Mouse (Mus musculus) heart, embryonic 11.5 days (tissue): ENCODE measurements around the gene Gpd2. TPM values are rescaled to one million over a fixed set of nuclear protein-coding genes. Genes with fewer than 3 reads are reported as not detected.
A peak's percentile ranks its signal among the peaks of the same experiment; 100 is the strongest.

ENCODE experiments used
- ATAC-seq: fragments of 200-750 bp; cut with Nextera tagmentation; replicated peaks from 2 replicates; pipeline ENCODE4 v1.8.0; 2017; ENCODE audit warnings: moderate library complexity; ENCODE audit not compliant: insufficient number of reproducible peaks, low FRiP score, low TSS enrichment
- H3K27ac ChIP-seq: fragments of 300-500 bp; sonication (generic); 2 replicates; pipeline ENCODE4 v1.5.1; 2014; ENCODE audit warnings: mild to moderate bottlenecking, low read depth, low read length
- H3K27me3 ChIP-seq: fragments of 300-500 bp; sonication (generic); 2 replicates; pipeline ENCODE4 v1.6.1; 2014; ENCODE audit warnings: mild to moderate bottlenecking, low read length, mixed read lengths; ENCODE audit not compliant: control insufficient read depth, insufficient read depth
- H3K36me3 ChIP-seq: fragments of 300-500 bp; sonication (generic); 2 replicates; pipeline ENCODE4 v1.6.1; 2014; ENCODE audit warnings: mild to moderate bottlenecking, low read length, moderate library complexity, mixed read lengths; ENCODE audit not compliant: control insufficient read depth, insufficient read depth
- H3K4me1 ChIP-seq: fragments of 300-500 bp; sonication (generic); 2 replicates; pipeline ENCODE4 v1.6.1; 2014; ENCODE audit warnings: low read length; ENCODE audit not compliant: control insufficient read depth, insufficient read depth
- H3K4me2 ChIP-seq: fragments of 300-500 bp; sonication (generic); 2 replicates; pipeline ENCODE4 v1.6.1; 2014; ENCODE audit warnings: mild to moderate bottlenecking, moderate library complexity
- H3K4me3 ChIP-seq: fragments of 300-500 bp; sonication (generic); 2 replicates; pipeline ENCODE4 v1.5.1; 2014; ENCODE audit warnings: low read depth, low read length
- H3K9ac ChIP-seq: fragments of 300-500 bp; sonication (generic); 2 replicates; pipeline ENCODE4 v1.6.1; 2014; ENCODE audit warnings: mild to moderate bottlenecking, low read depth, low read length, moderate library complexity
- H3K9me3 ChIP-seq: fragments of 300-500 bp; sonication (generic); replicated peaks from 2 replicates; pipeline ENCODE4 v1.6.1; 2016; ENCODE audit warnings: low read length; ENCODE audit not compliant: control insufficient read depth
- WGBS: fragments of 180-500 bp; shearing (Covaris S2); extraction: QIAGEN DNeasy Blood & Tissue Kit; methylation state at CpG from one replicate; pipeline ENCODE4 v1.1.7; 2014; ENCODE audit not compliant: insufficient replicate concordance; 5-methylcytosine and 5-hydroxymethylcytosine counted together
- polyA plus RNA-seq: library from polyadenylated mRNA; unstranded; fragments of >200 nt; fragmentation: Nextera tagmentation; extraction: Ambion mirVana; gene quantifications from 2 replicates; pipeline ENCODE4 v1.2.1, GENCODE M21; 2014

Gpd2 gene
- 16.9 and 17.3 TPM in 2 replicates for polyA plus RNA-seq

- Histone ChIP-seq H3K4me3 (peak within 1 kb of the TSS; percentile 79), H3K36me3 (no peaks in the 10 kb centered on the region), H3K27ac (peak within 1 kb of the TSS; percentile 42), H3K4me2 (peak within 1 kb of the TSS; percentile 82), H3K27me3 (no peaks in the 10 kb centered on the region), H3K4me1 (no peaks in the 10 kb centered on the region), H3K9ac (peak within 1 kb of the TSS; percentile 95), H3K9me3 (no peaks in the 10 kb centered on the region)
- WGBS = 6% methylated on average over 20 of the region's 20 CpGs
- ATAC-seq = peak; percentile 49
These were observed at the start of gene Gpd2 for GRCm38 (mm10) chr2:57237475-57237919. Gene Gpd2 (plus strand): TSS chr2:57237635.

GRCm38 (mm10) chr2:57188237-57188636, 49.2 kb upstream of the Gpd2 start:
- Histone ChIP-seq H3K36me3 (no peaks in the 10 kb centered on the region), H3K27me3 (no peaks in the 10 kb centered on the region), H3K4me3 (no peak overlapping the region), H3K4me2 (no peak overlapping the region), H3K27ac (no peak overlapping the region), H3K4me1 (no peaks in the 10 kb centered on the region), H3K9ac (no peak overlapping the region), H3K9me3 (no peaks in the 10 kb centered on the region)
- no peak for ATAC-seq
- WGBS = 52% methylated on average over 9 of the region's 9 CpGs

- no peak overlapping the region for H3K4me3 ChIP-seq
- H3K4me2 ChIP-seq = no peak overlapping the region
- no peaks in the 10 kb centered on the region for H3K9me3 ChIP-seq
- H3K27ac ChIP-seq = no peak overlapping the region
- no peaks in the 10 kb centered on the region for H3K4me1 ChIP-seq
- no peak for ATAC-seq
- H3K27me3 ChIP-seq = no peaks in the 10 kb centered on the region
- H3K36me3 ChIP-seq = no peaks in the 10 kb centered on the region
- H3K9ac ChIP-seq = no peak overlapping the region
These were observed 46.6 kb upstream of the Gpd2 start for GRCm38 (mm10) chr2:57190884-57191283.

DNA sequence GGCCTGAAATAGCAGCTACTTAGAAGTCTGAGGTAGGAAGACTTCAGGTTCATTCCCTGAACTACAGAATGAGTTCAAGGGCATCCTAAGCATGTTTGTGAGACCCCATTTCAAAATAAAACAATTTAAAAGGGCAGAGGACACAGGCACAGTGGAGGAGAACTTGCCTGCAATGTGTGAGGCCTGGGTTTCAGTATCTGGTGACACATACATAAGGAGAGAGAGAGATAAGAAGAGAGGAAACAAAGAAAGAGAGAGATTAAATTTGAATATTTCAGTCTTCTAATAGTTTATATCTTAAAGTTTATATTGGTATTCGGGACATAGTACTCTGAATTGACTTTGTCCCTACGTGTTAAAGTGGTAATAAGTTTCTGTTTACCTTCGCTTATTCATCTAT, 38.4 kb upstream of the Gpd2 start:
- Histone ChIP-seq H3K27me3 (no peaks in the 10 kb centered on the region), H3K4me1 (no peaks in the 10 kb centered on the region), H3K36me3 (no peaks in the 10 kb centered on the region), H3K27ac (no peak overlapping the region), H3K4me2 (no peak overlapping the region), H3K9me3 (no peaks in the 10 kb centered on the region), H3K9ac (no peak overlapping the region), H3K4me3 (no peak overlapping the region)
- ATAC-seq = no peak
- 84% methylated on average over 3 of the region's 3 CpGs for WGBS

- H3K36me3 ChIP-seq = no peaks in the 10 kb centered on the region
- H3K9ac ChIP-seq = no peak overlapping the region
- H3K27me3 ChIP-seq = no peaks in the 10 kb centered on the region
- H3K27ac ChIP-seq = no peak overlapping the region
- no peak overlapping the region for H3K4me3 ChIP-seq
- H3K4me1 ChIP-seq = no peaks in the 10 kb centered on the region
- no peak for ATAC-seq
- 0 out of 2 replicates have a peak, but pooled peaks cover 4% of the 10 kb centered on the region for H3K9me3 ChIP-seq
- no peak overlapping the region for H3K4me2 ChIP-seq
- WGBS = 80% methylated on average over 9 of the region's 9 CpGs
These were observed 28.9 kb upstream of the Gpd2 start for GRCm38 (mm10) chr2:57208472-57209083.

DNA sequence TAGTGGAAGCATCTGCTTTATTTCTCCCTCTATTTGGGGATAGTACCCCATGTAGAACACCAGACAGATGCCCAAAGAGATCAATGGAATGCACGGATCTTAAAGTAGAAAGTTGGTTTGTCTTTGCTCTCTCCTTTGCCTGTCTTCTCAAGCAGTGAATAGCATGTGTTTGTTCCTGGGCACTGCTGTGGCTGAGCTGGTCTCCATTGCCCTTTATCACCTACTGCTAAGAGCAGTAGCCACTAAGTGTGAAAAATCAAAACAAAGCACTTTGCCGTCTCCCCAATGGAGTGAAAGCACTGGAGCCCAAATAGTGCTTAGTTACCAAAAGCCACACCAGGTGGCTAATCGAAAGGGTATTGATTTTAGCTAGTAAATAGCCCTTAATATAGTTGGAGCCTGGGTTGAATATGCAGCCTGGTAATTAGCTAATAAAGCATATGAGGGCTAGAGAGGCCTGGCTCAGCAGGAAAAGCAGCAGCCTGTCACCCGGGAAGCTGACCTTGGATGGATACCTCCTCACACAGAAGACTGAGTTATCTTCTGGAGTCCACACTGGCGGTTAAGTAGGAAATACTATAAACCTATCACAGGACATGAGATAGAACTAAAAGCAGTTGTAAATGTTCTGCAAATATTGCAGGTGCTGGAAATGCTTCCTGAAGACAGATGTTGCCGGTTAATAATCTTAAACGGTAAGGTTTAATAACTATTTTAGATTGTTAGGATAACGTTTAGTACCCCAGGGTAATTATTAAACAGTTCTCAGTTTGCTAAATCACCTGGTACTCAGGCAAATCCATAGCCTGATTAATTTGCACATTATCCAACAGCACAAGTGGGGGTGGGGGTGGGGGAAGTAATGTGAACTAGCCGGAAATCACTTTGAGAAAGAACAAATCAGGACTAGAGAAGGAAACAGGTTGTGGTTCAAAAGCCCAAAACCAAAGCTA, 26.1 kb upstream of the Gpd2 start:
- WGBS = 71% methylated on average over 9 of the region's 9 CpGs

GRCm38 (mm10) chr2:57213364-57213763, 24.1 kb upstream of the Gpd2 start:
- Histone ChIP-seq H3K27me3 (no peaks in the 10 kb centered on the region), H3K4me3 (no peak overlapping the region), H3K9me3 (0 out of 2 replicates have a peak, but pooled peaks cover 4% of the 10 kb centered on the region), H3K4me2 (no peak overlapping the region), H3K9ac (no peak overlapping the region), H3K27ac (no peak overlapping the region), H3K4me1 (no peaks in the 10 kb centered on the region), H3K36me3 (no peaks in the 10 kb centered on the region)
- 84% methylated on average over 4 of the region's 4 CpGs for WGBS
- ATAC-seq = no peak

More for the DNA sequence above, 26.1 kb upstream of the Gpd2 start:
- Histone ChIP-seq H3K27ac (no peak overlapping the region), H3K27me3 (no peaks in the 10 kb centered on the region), H3K4me3 (no peak overlapping the region), H3K36me3 (no peaks in the 10 kb centered on the region), H3K9me3 (0 out of 2 replicates have a peak, but pooled peaks cover 4% of the 10 kb centered on the region), H3K9ac (no peak overlapping the region), H3K4me1 (no peaks in the 10 kb centered on the region), H3K4me2 (no peak overlapping the region)
- ATAC-seq = no peak

DNA sequence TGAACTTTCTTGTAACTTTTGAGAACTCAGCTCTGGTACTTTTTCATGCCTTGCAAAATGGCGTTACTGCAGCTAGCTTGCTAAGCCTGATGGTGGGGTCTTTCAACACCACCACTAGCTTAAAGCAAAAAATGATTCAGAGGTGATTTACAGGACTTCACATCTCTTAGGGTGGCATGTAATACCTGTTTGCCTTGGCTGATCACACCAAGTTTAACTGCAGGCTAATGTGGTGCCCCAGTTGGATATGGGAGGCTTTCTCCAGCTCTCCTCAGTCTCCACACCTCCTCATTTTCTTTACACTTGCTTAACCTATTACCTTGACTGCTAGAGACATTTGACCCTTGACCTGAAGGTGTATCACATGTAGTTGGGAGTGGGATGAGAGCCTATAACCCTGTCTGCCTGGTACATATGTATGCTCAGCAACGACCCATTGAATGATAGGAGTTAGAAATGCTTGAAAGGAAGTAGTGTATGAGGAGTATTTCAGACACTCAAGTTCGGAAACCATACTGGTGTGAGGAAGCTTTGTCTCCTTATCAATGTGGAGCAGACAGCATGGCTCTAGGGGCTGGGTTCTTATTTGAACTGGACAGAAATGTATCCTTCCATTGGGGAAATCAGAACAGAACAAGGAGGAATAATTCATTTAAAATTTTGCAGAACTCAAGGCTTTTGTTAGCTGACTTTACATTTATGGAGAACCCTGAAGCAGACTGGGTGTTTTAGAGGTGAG, 14.0 kb upstream of the Gpd2 start:
- Histone ChIP-seq H3K9me3 (no peaks in the 10 kb centered on the region), H3K4me1 (no peaks in the 10 kb centered on the region), H3K4me3 (no peak overlapping the region), H3K4me2 (no peak overlapping the region), H3K27me3 (no peaks in the 10 kb centered on the region), H3K9ac (no peak overlapping the region), H3K27ac (no peak overlapping the region), H3K36me3 (no peaks in the 10 kb centered on the region)
- WGBS = 59% methylated on average over 3 of the region's 3 CpGs
- ATAC-seq = no peak
